Mouse (Mus musculus): ENCODE results near the gene Tmem251. TPM values are rescaled to one million over a fixed set of nuclear protein-coding genes. Genes with fewer than 3 reads are reported as not detected.

The Tmem251 gene
- polyA plus RNA-seq, 1 experiment from 2014 or later, result 11.3 TPM

Other genes starting within 250 kb of the Tmem251 start
- gene Chga, start 188.8 kb upstream of the Tmem251 start, polyA plus RNA-seq (2015; fragmentation: Nextera tagmentation; extraction: Ambion mirVana), result 157 and 166 TPM in 2 replicates
- gene Itpk1, start 38.8 kb upstream of the Tmem251 start, polyA plus RNA-seq (2015; fragmentation: Nextera tagmentation; extraction: Ambion mirVana), result 35.1 and 38.7 TPM in 2 replicates
- gene Moap1, start 101 bp upstream of the Tmem251 start, polyA plus RNA-seq (2015; fragmentation: Nextera tagmentation; extraction: Ambion mirVana), result 63.3 and 68.4 TPM in 2 replicates
- gene Gm28051, start 14.0 kb downstream of the Tmem251 start, polyA plus RNA-seq (2015; fragmentation: Nextera tagmentation; extraction: Ambion mirVana), result not detected in 2 replicates
- 42.8 and 45.0 TPM in 2 replicates for gene Gon7, start 14.0 kb downstream of the Tmem251 start, polyA plus RNA-seq (2015; fragmentation: Nextera tagmentation; extraction: Ambion mirVana)
- gene Ubr7, start 14.2 kb downstream of the Tmem251 start, polyA plus RNA-seq (2015; fragmentation: Nextera tagmentation; extraction: Ambion mirVana), result 35.8 and 36.3 TPM in 2 replicates
- gene Gm20604, start 14.9 kb downstream of the Tmem251 start, polyA plus RNA-seq (2015; fragmentation: Nextera tagmentation; extraction: Ambion mirVana), result 44.5 and 46.7 TPM in 2 replicates
- gene Btbd7, start 134.7 kb downstream of the Tmem251 start, polyA plus RNA-seq (2015; fragmentation: Nextera tagmentation; extraction: Ambion mirVana), result 11.8 and 12.7 TPM in 2 replicates
- not detected in 2 replicates for gene Cox8c, start 155.6 kb downstream of the Tmem251 start, polyA plus RNA-seq (2015; fragmentation: Nextera tagmentation; extraction: Ambion mirVana)
- 6.9 and 7.5 TPM in 2 replicates for gene Unc79, start 205.1 kb downstream of the Tmem251 start, polyA plus RNA-seq (2015; fragmentation: Nextera tagmentation; extraction: Ambion mirVana)